Mouse (Mus musculus) embryonic facial prominence, embryonic 13.5 days (tissue): ENCODE data around the gene Tulp4. TPM values are rescaled to one million over a fixed set of nuclear protein-coding genes. Genes with fewer than 3 reads are reported as not detected.

Experiments
- ATAC-seq: fragments of 200-750 bp; cut with Nextera tagmentation; 2 replicates; pipeline ENCODE4 v1.8.0; 2017; ENCODE audit warnings: low read depth; ENCODE audit not compliant: insufficient number of reproducible peaks, insufficient read depth, low FRiP score, low TSS enrichment
- H3K27ac ChIP-seq: fragments of 300-500 bp; sonication (generic); 2 replicates; pipeline ENCODE4 v1.5.1; 2015; ENCODE audit warnings: moderate library complexity, mild to moderate bottlenecking, inconsistent platforms
- H3K27me3 ChIP-seq: fragments of 300-500 bp; sonication (generic); 2 replicates; pipeline ENCODE4 v1.6.1; 2015; ENCODE audit warnings: mild to moderate bottlenecking, inconsistent platforms
- H3K36me3 ChIP-seq: fragments of 300-500 bp; sonication (generic); 2 replicates; pipeline ENCODE4 v1.6.1; 2015; ENCODE audit warnings: mild to moderate bottlenecking, inconsistent platforms
- H3K4me1 ChIP-seq: fragments of 300-500 bp; sonication (generic); 2 replicates; pipeline ENCODE4 v1.6.1; 2015; ENCODE audit warnings: inconsistent platforms
- H3K4me2 ChIP-seq: fragments of 300-500 bp; sonication (generic); 2 replicates; pipeline ENCODE4 v1.6.1; 2015; ENCODE audit warnings: moderate library complexity, mild to moderate bottlenecking, inconsistent platforms
- H3K4me3 ChIP-seq: fragments of 300-500 bp; sonication (generic); 2 replicates; pipeline ENCODE4 v1.5.1; 2015; ENCODE audit warnings: mild to moderate bottlenecking, inconsistent platforms
- H3K9ac ChIP-seq: fragments of 300-500 bp; sonication (generic); 2 replicates; pipeline ENCODE4 v1.6.1; 2015; ENCODE audit warnings: mild to moderate bottlenecking, inconsistent platforms
- H3K9me3 ChIP-seq: fragments of 300-500 bp; sonication (generic); 2 replicates; pipeline ENCODE4 v1.6.1; 2016; ENCODE audit warnings: inconsistent platforms
- WGBS: fragments of 180-500 bp; shearing (Covaris S2); methylation state at CpG from one replicate; pipeline ENCODE4 v1.1.7; 2015; ENCODE audit warnings: mixed read lengths; 5-methylcytosine and 5-hydroxymethylcytosine counted together
- polyA plus RNA-seq: library from polyadenylated mRNA; unstranded; fragments of >200 nt; fragmentation: Nextera tagmentation; extraction: Ambion mirVana; gene quantifications from 2 replicates; pipeline ENCODE4 v1.2.1, GENCODE M21; 2015

Tulp4 gene
- polyA plus RNA-seq, 1 experiment from 2014 or later: 116 TPM

GRCm38 (mm10) chr17:6097884-6098283, 8.4 kb upstream of the Tulp4 start:
- Histone ChIP-seq H3K9ac (no peak overlapping the region), H3K4me1 (no peaks in the 10 kb centered on the region), H3K27ac (no peak overlapping the region), H3K36me3 (no peaks in the 10 kb centered on the region), H3K4me3 (no peak overlapping the region), H3K4me2 (no peak overlapping the region), H3K9me3 (no peaks in the 10 kb centered on the region), H3K27me3 (no peaks in the 10 kb centered on the region)
- 28% methylated on average over 4 of the region's 4 CpGs for WGBS
- no peak for ATAC-seq

- Histone ChIP-seq H3K9me3 (no peaks in the 10 kb centered on the region), H3K4me1 (no peaks in the 10 kb centered on the region), H3K4me2 (no peak overlapping the region), H3K36me3 (no peaks in the 10 kb centered on the region), H3K4me3 (no peak overlapping the region), H3K27me3 (no peaks in the 10 kb centered on the region), H3K27ac (no peak overlapping the region), H3K9ac (no peak overlapping the region)
- no peak for ATAC-seq
- 91% methylated on average over 3 of the region's 3 CpGs for WGBS
Measured at GRCm38 (mm10) chr17:6102287-6102686, 4.0 kb upstream of the Tulp4 start.

GRCm38 (mm10) chr17:6103566-6103965, 2.7 kb upstream of the Tulp4 start:
- no peak for ATAC-seq
- Histone ChIP-seq H3K9ac (no peak overlapping the region), H3K4me3 (no peak overlapping the region), H3K36me3 (no peaks in the 10 kb centered on the region), H3K9me3 (no peaks in the 10 kb centered on the region), H3K4me1 (peaks cover 10% of the 10 kb centered on the region), H3K27ac (no peak overlapping the region), H3K27me3 (no peaks in the 10 kb centered on the region), H3K4me2 (no peak overlapping the region)
- 78% methylated on average over 6 of the region's 6 CpGs for WGBS

GRCm38 (mm10) chr17:6107015-6107601, 871 bp downstream of the Tulp4 start:
- WGBS: under 1% methylated on average over 37 of the region's 50 CpGs
- H3K4me1 ChIP-seq: peaks cover 22% of the 10 kb centered on the region
- peaks cover 5% of the 10 kb centered on the region; the same call in 1 of the 2 replicates for H3K36me3 ChIP-seq
- H3K4me2 ChIP-seq: peak overlapping the region; percentile 81
- ATAC-seq: peak; percentile 71
- no peaks in the 10 kb centered on the region for H3K27me3 ChIP-seq
- peak overlapping the region; percentile 83 for H3K4me3 ChIP-seq
- no peaks in the 10 kb centered on the region for H3K9me3 ChIP-seq
- H3K9ac ChIP-seq: peak overlapping the region; percentile 96
- peak overlapping the region; percentile 98 for H3K27ac ChIP-seq

GRCm38 (mm10) chr17:6108175-6108574, 1.9 kb downstream of the Tulp4 start:
- peak overlapping the region; percentile 81 for H3K4me2 ChIP-seq
- H3K27me3 ChIP-seq: no peaks in the 10 kb centered on the region
- WGBS: 39% methylated on average over 7 of the region's 7 CpGs
- peak overlapping the region; percentile 83 for H3K4me3 ChIP-seq
- ATAC-seq: no peak
- no peak overlapping the region for H3K27ac ChIP-seq
- peaks cover 22% of the 10 kb centered on the region for H3K4me1 ChIP-seq
- H3K9ac ChIP-seq: peak overlapping the region; percentile 96
- no peaks in the 10 kb centered on the region for H3K9me3 ChIP-seq
- H3K36me3 ChIP-seq: peaks cover 7% of the 10 kb centered on the region; the same call in 1 of the 2 replicates

GRCm38 (mm10) chr17:6110956-6111355, 4.7 kb downstream of the Tulp4 start:
- H3K27ac ChIP-seq: no peak overlapping the region
- H3K27me3 ChIP-seq: no peaks in the 10 kb centered on the region
- no peak overlapping the region for H3K9ac ChIP-seq
- H3K9me3 ChIP-seq: no peaks in the 10 kb centered on the region
- ATAC-seq: no peak
- H3K36me3 ChIP-seq: peaks cover 20% of the 10 kb centered on the region; the same call in 1 of the 2 replicates
- no peak overlapping the region for H3K4me3 ChIP-seq
- no peak overlapping the region for H3K4me2 ChIP-seq
- peaks cover 22% of the 10 kb centered on the region for H3K4me1 ChIP-seq
- WGBS: 73% methylated on average over 3 of the region's 3 CpGs

GRCm38 (mm10) chr17:6113653-6114052, 7.4 kb downstream of the Tulp4 start:
- WGBS: 82% methylated on average over 6 of the region's 6 CpGs
- Histone ChIP-seq H3K4me2 (no peak overlapping the region), H3K4me3 (no peak overlapping the region), H3K27ac (no peak overlapping the region), H3K27me3 (no peaks in the 10 kb centered on the region), H3K36me3 (peaks cover 24% of the 10 kb centered on the region), H3K9me3 (no peaks in the 10 kb centered on the region), H3K4me1 (peaks cover 19% of the 10 kb centered on the region), H3K9ac (no peak overlapping the region)
- no peak for ATAC-seq

GRCm38 (mm10) chr17:6115085-6115484, 8.8 kb downstream of the Tulp4 start:
- no peaks in the 10 kb centered on the region for H3K27me3 ChIP-seq
- no peak overlapping the region for H3K4me3 ChIP-seq
- no peaks in the 10 kb centered on the region for H3K9me3 ChIP-seq
- WGBS: 92% methylated on average over 9 of the region's 9 CpGs
- H3K4me2 ChIP-seq: no peak overlapping the region
- H3K27ac ChIP-seq: no peak overlapping the region
- no peak overlapping the region for H3K9ac ChIP-seq
- H3K36me3 ChIP-seq: peaks cover 20% of the 10 kb centered on the region
- no peak for ATAC-seq
- H3K4me1 ChIP-seq: peaks cover 7% of the 10 kb centered on the region; the same call in 1 of the 2 replicates

GRCm38 (mm10) chr17:6117148-6117725, 11.0 kb downstream of the Tulp4 start:
- H3K4me1 ChIP-seq: peaks cover 7% of the 10 kb centered on the region; the same call in 1 of the 2 replicates
- H3K9ac ChIP-seq: no peak overlapping the region
- no peak overlapping the region for H3K4me2 ChIP-seq
- no peaks in the 10 kb centered on the region for H3K27me3 ChIP-seq
- 62% methylated on average over 4 of the region's 4 CpGs for WGBS
- H3K27ac ChIP-seq: no peak overlapping the region
- no peaks in the 10 kb centered on the region for H3K9me3 ChIP-seq
- ATAC-seq: no peak
- H3K36me3 ChIP-seq: peaks cover 25% of the 10 kb centered on the region
- no peak overlapping the region for H3K4me3 ChIP-seq

GRCm38 (mm10) chr17:6117917-6118316, 11.7 kb downstream of the Tulp4 start:
- no peak for ATAC-seq
- Histone ChIP-seq H3K4me1 (peaks cover 7% of the 10 kb centered on the region; the same call in 1 of the 2 replicates), H3K9me3 (no peaks in the 10 kb centered on the region), H3K4me3 (no peak overlapping the region), H3K27me3 (no peaks in the 10 kb centered on the region), H3K36me3 (peaks cover 31% of the 10 kb centered on the region), H3K4me2 (no peak overlapping the region), H3K27ac (no peak overlapping the region), H3K9ac (no peak overlapping the region)
- WGBS: 66% methylated on average over 3 of the region's 3 CpGs

- Histone ChIP-seq H3K4me2 (no peak overlapping the region), H3K36me3 (peaks cover 35% of the 10 kb centered on the region), H3K9ac (no peak overlapping the region), H3K9me3 (no peaks in the 10 kb centered on the region), H3K4me1 (peaks cover 7% of the 10 kb centered on the region; the same call in 1 of the 2 replicates), H3K27ac (no peak overlapping the region), H3K27me3 (no peaks in the 10 kb centered on the region), H3K4me3 (no peak overlapping the region)
- WGBS: 87% methylated on average over 4 of the region's 4 CpGs
- ATAC-seq: no peak
Measured at GRCm38 (mm10) chr17:6118861-6119260, 12.6 kb downstream of the Tulp4 start.

- ATAC-seq: no peak
- Histone ChIP-seq H3K4me2 (no peak overlapping the region), H3K36me3 (peaks cover 39% of the 10 kb centered on the region), H3K27me3 (no peaks in the 10 kb centered on the region), H3K4me3 (no peak overlapping the region), H3K4me1 (no peaks in the 10 kb centered on the region), H3K27ac (no peak overlapping the region), H3K9ac (no peak overlapping the region), H3K9me3 (no peaks in the 10 kb centered on the region)
- 86% methylated on average over 4 of the region's 4 CpGs for WGBS
Measured at GRCm38 (mm10) chr17:6123776-6124175, 17.5 kb downstream of the Tulp4 start.
